ENCODE assay signal across 8 mouse cellular contexts in genomic region chr14:76819690-76820089, GRCm38 (mm10).
DNase-seq lines count a peak whose midpoint lies in the region; ATAC-seq and TF ChIP-seq lines count a peak whose summit lies in the region.

No protein-coding gene starts in this region.

- DNase-seq in hindbrain, embryonic 11.5 days (ENCODE audit: low spot score), result no peak
- peak; percentile 90 to 91 for DNase-seq in heart, postnatal 14 days
- peak; percentile 83 for DNase-seq in layer of hippocampus, adult 8-10 months (ENCODE audit: low spot score in 2 of 2)
- peak; percentile 92 for DNase-seq in lung, postnatal 14 days

- TF ChIP-seq CTCF in small intestine, adult 2 months (IDR thresholded peaks at IDR 0.05; ENCODE audit: extremely low read depth, insufficient read length, insufficient replicate concordance, low read depth, low read length), result no peak

- H3K4me3 ChIP-seq in hindbrain, embryonic 13.5 days, result no peak overlapping the region
- no peak overlapping the region for H3K4me3 ChIP-seq in hindbrain, embryonic 11.5 days (ENCODE audit: low read depth, low read length)
- 0 out of 2 replicates have a peak overlapping the region, but pooled peaks have one; percentile 8 for H3K4me3 ChIP-seq in small intestine, adult 2 months (ENCODE audit: low read depth, low read length)

- no peaks in the 10 kb centered on the region for H3K27me3 ChIP-seq in hindbrain, embryonic 13.5 days
- no peaks in the 10 kb centered on the region for H3K27me3 ChIP-seq in hindbrain, embryonic 11.5 days (ENCODE audit: control insufficient read depth, insufficient read depth, low read length)
- H3K27me3 ChIP-seq in small intestine, adult 2 months (ENCODE audit: control insufficient read depth, insufficient read depth, low read length), result no peaks in the 10 kb centered on the region

- intact Hi-C loops in heart, postnatal 14 days (cut with DNase I), result loop anchor here (2.0 to 5.0 kb wide), 4 partner anchors 38 to 315 kb away; no protein-coding TSS in a partner anchor

- H3K9ac ChIP-seq in hindbrain, embryonic 13.5 days, result no peak overlapping the region
- H3K9ac ChIP-seq in hindbrain, embryonic 11.5 days (ENCODE audit: low read depth, low read length), result no peak overlapping the region

- 0 out of 2 replicates have a peak, but pooled peaks have one; percentile 36 for ATAC-seq in hindbrain, embryonic 13.5 days (ENCODE audit: low FRiP score)
- no peak for ATAC-seq in hindbrain, embryonic 11.5 days (ENCODE audit: low FRiP score)
- ATAC-seq in frontal cortex, adult (ENCODE audit: low TSS enrichment), result peak; percentile 79
- ATAC-seq in monocyte, adult 5-6 weeks (replicated peaks; ENCODE audit: insufficient number of reproducible peaks, low FRiP score, low TSS enrichment, poor library complexity, severe bottlenecking), result no peak

- H3K36me3 ChIP-seq in hindbrain, embryonic 13.5 days, result no peaks in the 10 kb centered on the region
- H3K36me3 ChIP-seq in hindbrain, embryonic 11.5 days (ENCODE audit: control insufficient read depth, insufficient read depth, low read length), result no peaks in the 10 kb centered on the region
- no peaks in the 10 kb centered on the region for H3K36me3 ChIP-seq in small intestine, adult 2 months (ENCODE audit: control insufficient read depth, insufficient read depth, low read length)

- WGBS in hindbrain, embryonic 13.5 days, result 22% methylated on average over 8 of the region's 8 CpGs
- WGBS in hindbrain, embryonic 11.5 days, result 40% methylated on average over 8 of the region's 8 CpGs
- 40% methylated on average over 8 of the region's 8 CpGs for WGBS in small intestine, adult 2 months

- H3K4me1 ChIP-seq in hindbrain, embryonic 13.5 days (replicated peaks), result peaks cover 16% of the 10 kb centered on the region
- no peaks in the 10 kb centered on the region for H3K4me1 ChIP-seq in hindbrain, embryonic 11.5 days (replicated peaks; ENCODE audit: control insufficient read depth, insufficient read depth, low read length)
- peaks cover 41% of the 10 kb centered on the region for H3K4me1 ChIP-seq in small intestine, adult 2 months (ENCODE audit: control insufficient read depth, insufficient read depth, insufficient read length, low read length)

- no peaks in the 10 kb centered on the region for H3K9me3 ChIP-seq in hindbrain, embryonic 13.5 days
- H3K9me3 ChIP-seq in hindbrain, embryonic 11.5 days (ENCODE audit: control insufficient read depth, low read length), result no peaks in the 10 kb centered on the region

- TF ChIP-seq POLR2A in small intestine, adult 2 months (IDR thresholded peaks at IDR 0.05; ENCODE audit: low read depth, low read length), result no peak

- H3K4me2 ChIP-seq in hindbrain, embryonic 13.5 days, result no peak overlapping the region
- no peak overlapping the region for H3K4me2 ChIP-seq in hindbrain, embryonic 11.5 days (replicated peaks; ENCODE audit: low read depth, low read length)

- H3K27ac ChIP-seq in hindbrain, embryonic 13.5 days, result peak overlapping the region; percentile 13; the same call in 1 of the 2 replicates
- no peak overlapping the region for H3K27ac ChIP-seq in hindbrain, embryonic 11.5 days (ENCODE audit: low read depth, low read length)
- peak overlapping the region; percentile 87 for H3K27ac ChIP-seq in small intestine, adult 2 months (ENCODE audit: insufficient read depth, low read depth, low read length)

Comparison
In these comparisons a context has a peak if more than half of its experiments do, and no peak if none do; other contexts are left out.
1. ATAC-seq: peak in hindbrain, embryonic 13.5 days (single experiment) and frontal cortex, adult (single experiment); none in hindbrain, embryonic 11.5 days (single experiment) and monocyte, adult 5-6 weeks (single experiment).